Mouse (Mus musculus) kidney, adult 18-20 months (tissue): ENCODE data around the gene Eda.

Experiments used
- DNase-seq: peaks from one replicate; pipeline ENCODE4 v3.0.0; 2021

Eda gene

GRCm38 (mm10) chrX:99975250-99975984 lies at the start of gene Eda:
Eda (plus strand) TSS chrX:99975606.
- DNase-seq, result peak; percentile 86

DNA sequence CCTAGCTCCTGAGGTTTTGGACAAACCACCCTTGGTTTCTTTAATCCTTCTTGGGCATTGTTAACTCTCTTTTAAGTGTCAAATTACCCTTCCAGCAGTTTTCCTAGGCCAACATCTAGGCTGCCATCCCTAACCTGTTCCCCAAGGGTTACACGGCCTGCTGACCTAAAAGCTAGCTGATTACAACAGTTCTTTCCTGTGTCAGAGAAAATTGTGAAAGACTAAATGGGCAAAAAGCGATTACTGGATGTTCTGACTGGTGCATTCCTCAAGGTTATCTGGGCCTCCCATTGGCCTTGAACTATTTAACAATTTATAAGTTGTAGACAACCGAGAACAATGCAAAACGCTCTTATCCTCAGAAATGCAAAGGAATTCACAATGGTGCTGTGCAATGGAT lies 14.4 kb upstream of the Eda start:
- no peak for DNase-seq

GRCm38 (mm10) chrX:99970111-99970510 lies 5.3 kb upstream of the Eda start:
- DNase-seq, result no peak

GRCm38 (mm10) chrX:99974381-99974780 lies 1.0 kb upstream of the Eda start:
- DNase-seq, result no peak

DNA sequence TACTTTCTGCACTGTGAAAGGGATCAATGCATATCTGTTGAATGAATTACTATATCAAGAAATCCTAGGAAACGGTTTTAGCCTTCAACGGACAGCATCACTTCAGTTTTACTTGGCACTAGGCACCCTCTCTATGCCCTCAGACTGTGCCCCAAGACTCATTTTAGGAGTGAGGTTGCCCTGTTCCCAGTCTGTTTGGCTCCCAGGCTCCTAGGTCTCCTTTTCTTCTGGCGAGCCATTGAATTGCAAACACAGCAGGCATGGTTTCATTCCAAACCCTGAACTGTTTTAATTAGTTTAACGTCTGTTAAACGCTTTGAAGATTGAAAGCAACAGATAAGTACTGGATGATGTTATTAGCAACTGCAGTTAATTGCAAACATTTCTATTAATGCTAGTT lies 603 bp upstream of the Eda start:
- DNase-seq, result no peak

DNA sequence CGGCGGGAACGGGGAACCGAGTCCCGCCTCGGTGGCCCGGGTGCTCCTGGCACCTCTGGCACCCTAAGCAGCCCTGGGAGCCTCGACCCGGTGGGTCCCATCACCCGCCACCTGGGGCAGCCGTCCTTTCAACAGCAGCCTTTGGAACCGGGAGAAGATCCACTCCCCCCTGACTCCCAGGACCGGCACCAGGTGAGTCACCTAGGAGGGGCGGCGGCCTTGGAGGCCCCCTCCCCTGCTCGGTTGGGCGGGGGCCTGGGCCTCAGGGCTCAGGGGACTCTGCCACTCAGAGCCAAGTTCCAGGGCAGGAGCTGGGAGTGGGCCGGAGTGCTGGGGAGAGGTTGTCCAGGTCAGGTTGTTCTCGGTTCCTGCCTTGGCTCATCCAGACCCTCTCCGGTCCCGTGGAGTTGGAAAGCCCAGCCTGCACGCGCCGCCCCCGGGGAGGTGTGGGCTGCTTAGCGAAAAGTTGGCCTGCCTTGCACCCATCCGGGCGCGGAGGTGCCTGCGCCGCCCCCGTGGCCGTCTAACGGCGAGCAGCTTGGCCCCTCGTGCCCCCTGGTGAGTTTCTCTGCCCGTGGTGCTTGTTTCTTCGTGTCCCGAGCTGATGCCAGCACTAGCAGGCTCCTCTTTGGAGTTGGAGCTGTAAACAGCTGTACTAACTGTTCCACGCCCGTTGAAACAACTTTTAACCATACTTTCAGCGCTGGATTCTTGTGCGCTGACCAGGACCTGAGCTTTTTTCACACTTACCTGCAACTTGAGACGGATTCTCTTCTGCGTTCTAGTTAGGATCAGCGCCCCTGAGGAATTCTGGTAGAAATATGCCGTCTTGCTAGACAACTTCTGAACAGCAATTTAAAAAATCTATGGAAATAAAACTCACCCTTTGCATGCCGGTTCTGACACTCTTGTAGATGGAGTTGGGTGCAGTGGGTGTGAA lies 849 bp downstream of the Eda start:
- DNase-seq, result peak; percentile 32

GRCm38 (mm10) chrX:99978354-99978753 lies 2.9 kb downstream of the Eda start:
- DNase-seq, result no peak

DNA sequence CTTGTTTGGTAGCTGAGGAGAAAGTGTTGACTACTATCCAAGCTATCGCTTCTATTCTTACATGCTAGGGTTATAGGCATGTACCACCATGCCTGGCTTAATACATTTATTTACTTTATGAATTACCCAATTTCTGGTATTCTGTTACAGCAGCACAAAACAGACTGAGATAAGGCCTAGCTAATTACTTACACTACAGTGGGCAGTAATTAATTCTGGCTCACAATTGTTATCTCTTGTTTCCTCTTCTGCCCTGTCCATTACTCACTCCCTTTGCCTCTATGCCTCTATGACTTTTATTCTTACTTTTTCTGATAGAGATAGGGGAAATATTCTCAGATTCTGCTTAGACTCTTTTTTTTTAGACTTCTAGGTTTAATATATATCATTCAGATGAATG lies 18.0 kb downstream of the Eda start:
- no peak for DNase-seq

- DNase-seq, result no peak
Observed at GRCm38 (mm10) chrX:99999342-99999741, 23.9 kb downstream of the Eda start.

- no peak for DNase-seq
Observed at GRCm38 (mm10) chrX:100118362-100118761, 143.0 kb downstream of the Eda start.

DNA sequence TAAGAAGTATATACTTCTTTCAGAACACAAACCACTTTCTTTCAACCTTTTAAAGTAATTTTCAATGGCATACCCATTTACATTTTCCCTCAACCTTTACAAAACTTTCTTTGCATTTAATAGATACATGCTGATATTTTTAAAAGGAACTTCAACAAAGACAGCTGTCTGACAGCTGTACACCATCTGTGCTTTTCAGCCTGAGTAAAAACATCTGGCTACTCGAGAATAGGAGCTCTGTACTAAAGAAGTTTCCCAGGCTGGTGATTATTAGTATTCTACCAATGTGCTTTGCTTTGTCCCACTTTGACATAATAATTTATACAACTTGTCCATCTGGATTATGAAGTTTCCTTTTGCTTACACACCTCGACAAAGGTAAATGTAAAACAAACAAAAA lies 219.9 kb downstream of the Eda start:
- no peak for DNase-seq

GRCm38 (mm10) chrX:100313652-100314051 lies 338.2 kb downstream of the Eda start:
- no peak for DNase-seq

GRCm38 (mm10) chrX:100314172-100314902 lies 338.9 kb downstream of the Eda start:
- DNase-seq, result no peak

DNA sequence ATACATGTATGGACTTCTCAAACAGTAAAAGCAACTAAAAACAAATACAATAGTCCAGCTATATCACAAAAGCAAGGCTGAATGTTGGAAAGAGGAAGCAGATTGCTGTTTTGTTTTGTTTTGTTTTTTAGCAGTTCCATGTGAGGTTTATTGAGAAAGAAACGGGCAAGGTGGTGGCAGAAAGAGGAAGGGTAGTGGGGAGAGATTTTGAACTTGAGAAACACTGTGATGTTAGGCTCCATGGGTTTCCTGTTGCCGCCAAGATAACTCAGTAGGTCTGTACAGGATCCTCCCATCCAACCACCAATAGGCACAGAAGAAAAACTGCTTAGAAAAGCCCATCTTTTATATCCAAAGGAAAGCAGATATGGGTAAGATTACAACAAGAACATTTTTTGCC lies 365.3 kb downstream of the Eda start:
- no peak for DNase-seq

DNA sequence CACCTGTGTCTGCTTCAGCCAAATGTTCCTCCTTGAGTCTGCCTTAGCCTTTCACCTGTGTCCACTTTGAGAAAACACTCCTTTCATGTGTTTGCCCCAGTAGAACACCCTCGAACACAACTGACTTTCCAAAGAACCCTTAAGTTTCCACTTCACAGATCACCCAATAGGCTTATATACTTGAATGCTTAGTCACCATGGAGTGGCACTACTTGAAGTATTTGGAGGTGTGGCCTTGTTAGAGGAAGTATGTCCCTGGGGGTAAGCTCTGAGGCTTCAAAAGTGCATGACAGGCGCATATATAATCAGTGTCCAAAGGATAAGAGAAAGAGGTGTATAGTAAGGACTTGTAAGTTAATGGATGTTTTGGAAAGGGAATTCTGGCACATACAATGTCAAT lies 369.0 kb downstream of the Eda start:
- DNase-seq, result no peak

GRCm38 (mm10) chrX:100356974-100357373 lies 381.6 kb downstream of the Eda start:
- DNase-seq, result no peak

DNA sequence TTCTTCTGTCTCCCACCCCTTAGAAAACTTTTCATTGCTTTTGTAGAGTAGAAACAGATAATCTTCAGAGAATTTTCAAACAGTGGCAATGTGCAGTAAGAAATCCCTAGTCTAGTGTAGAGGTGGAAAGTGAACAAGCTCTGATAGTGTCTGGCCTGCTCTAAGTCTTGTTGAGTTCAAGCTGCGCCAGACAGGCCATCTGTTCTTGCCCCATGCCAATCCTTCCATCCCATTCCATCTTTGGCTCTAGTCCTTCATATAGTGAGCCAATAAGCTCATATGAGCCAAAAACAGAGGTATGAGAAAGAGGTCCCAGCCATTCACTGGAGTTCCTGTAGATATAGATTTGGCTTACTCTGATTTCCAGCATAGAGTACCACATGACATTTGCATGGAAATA lies 414.5 kb downstream of the Eda start:
- DNase-seq, result no peak

GRCm38 (mm10) chrX:100392304-100392703 lies 416.9 kb downstream of the Eda start:
- peak; percentile 36 for DNase-seq

DNA sequence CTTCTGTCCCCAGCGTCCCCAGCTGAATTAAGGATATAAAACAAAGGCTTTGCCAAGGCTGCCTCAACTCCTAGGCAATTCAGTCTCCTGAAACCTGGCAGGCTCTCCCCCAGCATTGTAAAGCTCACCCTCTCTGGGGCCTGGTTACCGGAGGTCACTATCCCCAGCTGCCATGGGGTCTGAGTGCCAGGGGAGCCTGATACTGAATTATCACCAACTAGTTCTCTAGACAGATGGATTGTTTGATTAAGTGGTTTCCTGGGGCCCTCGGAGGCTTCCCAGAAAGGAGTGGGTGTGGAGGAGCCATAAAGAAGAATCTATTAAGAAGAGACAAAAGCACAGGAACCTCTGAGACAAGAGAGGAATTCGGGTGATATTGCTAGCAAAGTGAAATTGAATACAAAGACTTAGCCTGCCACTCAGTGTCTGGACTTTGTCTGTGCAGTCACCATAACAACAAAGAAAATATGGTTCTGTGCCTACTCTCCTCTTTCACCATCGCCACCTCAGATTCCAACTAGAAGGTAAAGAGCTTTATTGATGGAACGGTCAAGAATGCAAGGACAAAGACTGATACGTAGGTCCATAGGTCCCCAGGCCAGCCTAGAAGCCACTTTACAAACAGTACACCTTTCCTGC lies 418.9 kb downstream of the Eda start:
- no peak for DNase-seq

DNA sequence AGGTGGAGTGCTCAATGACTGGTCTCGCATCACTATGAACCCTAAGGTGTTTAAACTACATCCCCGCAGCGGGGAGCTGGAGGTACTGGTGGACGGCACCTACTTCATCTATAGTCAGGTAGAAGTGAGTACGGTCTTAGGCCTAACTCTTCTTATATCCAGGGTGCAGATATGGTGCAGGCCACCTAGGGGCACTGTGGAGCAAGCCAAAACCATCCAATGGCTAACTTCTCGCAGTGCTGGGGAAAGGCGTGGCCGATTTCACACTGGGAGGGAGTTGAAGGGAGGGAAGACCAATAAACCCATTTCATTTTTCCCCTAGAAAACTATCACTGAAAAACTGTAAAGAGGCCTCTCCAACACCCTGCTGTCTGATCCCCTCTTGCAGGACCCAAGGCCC lies 419.6 kb downstream of the Eda start:
- no peak for DNase-seq

GRCm38 (mm10) chrX:100400900-100401299 lies 425.5 kb downstream of the Eda start:
- no peak for DNase-seq

GRCm38 (mm10) chrX:100401657-100402056 lies 426.3 kb downstream of the Eda start:
- no peak for DNase-seq

- DNase-seq, result no peak
Observed at GRCm38 (mm10) chrX:100409245-100409644, 433.8 kb downstream of the Eda start.
